Mouse (Mus musculus): Measurements from ENCODE around the gene Acot1. TPM values are rescaled to one million over a fixed set of nuclear protein-coding genes. Genes with fewer than 3 reads are reported as not detected.

Gene Acot1
- total RNA-seq, 2 experiments from 2014 or later = 0.83 to 4.1 TPM

GRCm38 (mm10) chr12:84063833-84064232 is 54.5 kb downstream of the Acot1 start:
- DNase-seq = no peak

DNA sequence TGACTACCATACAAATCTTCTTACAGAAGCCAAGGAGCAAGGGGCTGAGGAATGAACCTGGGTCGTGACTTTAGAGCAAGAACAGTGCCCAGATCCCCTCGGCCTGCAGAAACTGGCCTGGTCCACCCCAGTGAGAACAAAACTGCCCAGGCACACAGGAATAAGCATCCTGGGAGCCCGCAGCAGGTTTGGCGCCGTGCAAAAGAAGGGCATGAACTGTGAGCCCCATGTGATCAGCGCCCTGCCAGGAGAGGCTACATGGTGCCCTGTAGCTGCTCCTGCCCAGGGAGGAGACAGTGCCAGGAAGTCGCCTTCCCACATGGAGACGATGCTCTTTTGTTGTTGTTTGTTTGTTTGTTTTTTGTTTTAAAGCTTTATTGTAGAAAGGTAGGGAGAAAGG is 55.3 kb downstream of the Acot1 start:
- DNase-seq = no peak

- DNase-seq = no peak
These were observed 58.5 kb downstream of the Acot1 start for GRCm38 (mm10) chr12:84067752-84068151.

Other genes starting within 250 kb of the Acot1 start
- gene Papln, start 245.9 kb upstream of the Acot1 start, total RNA-seq (2021) = 1 to 10 TPM; 1.7 to 2.1 TPM
- gene Numb, start 87.6 kb upstream of the Acot1 start, total RNA-seq (2021) = 10 to 100 TPM; 14.3 to 14.9 TPM
- gene Riox1, start 58.9 kb upstream of the Acot1 start, total RNA-seq (2021) = 1 to 10 TPM; 2.3 to 2.9 TPM
- gene Heatr4, start 24.6 kb upstream of the Acot1 start, total RNA-seq (2021) = not detected
- gene Acot2, start 21.6 kb upstream of the Acot1 start, total RNA-seq (2021) = 10 to 100 TPM; 12.6 to 13.9 TPM
- gene Acot4, start 28.9 kb downstream of the Acot1 start, total RNA-seq (2021) = under 1 TPM; 0.05 to 0.43 TPM
- not detected for gene Gm49366, start 29.4 kb downstream of the Acot1 start, total RNA-seq (2021)
- gene Acot3, start 42.7 kb downstream of the Acot1 start, total RNA-seq (2021) = not detected
- gene Acot5, start 59.8 kb downstream of the Acot1 start, total RNA-seq (2021) = not detected
- gene Acot6, start 91.2 kb downstream of the Acot1 start, total RNA-seq (2021) = 1 to 10 TPM; 1.5 to 1.6 TPM
- gene Dnal1, start 104.9 kb downstream of the Acot1 start, total RNA-seq (2021) = 1 to 10 TPM; 6.9 to 7.2 TPM
- under 1 TPM; 0.10 to 0.24 TPM for gene Pnma1, start 139.0 kb downstream of the Acot1 start, total RNA-seq (2021)
- 1 to 10 TPM; 8.0 to 9.9 TPM for gene Elmsan1, start 209.4 kb downstream of the Acot1 start, total RNA-seq (2021)

All from gastrocnemius, postnatal 25 days (tissue).